Mouse (Mus musculus) limb, embryonic 13.5 days (tissue): ENCODE measurements at regions not wholly inside any gene's neighbourhood (a gene's known extent, or its start where the extent isn't known, plus 50 kb on each side); places are given as distances from the start of the nearest gene placed in this dataset.
A peak's percentile ranks its signal among the peaks of the same experiment; 100 is the strongest.

Source experiments
- ATAC-seq: fragments of 200-750 bp; cut with Nextera tagmentation; 2 replicates; pipeline ENCODE4 v1.8.0; 2017; ENCODE audit warnings: low read depth, moderate number of reproducible peaks, moderate TSS enrichment; ENCODE audit not compliant: low FRiP score
- H3K27ac ChIP-seq: fragments of 300-500 bp; sonication (generic); 2 replicates; pipeline ENCODE4 v1.5.1; 2015; ENCODE audit warnings: inconsistent platforms, mild to moderate bottlenecking, moderate library complexity
- H3K27me3 ChIP-seq: fragments of 300-500 bp; sonication (generic); 2 replicates; pipeline ENCODE4 v1.6.1; 2015; ENCODE audit warnings: mild to moderate bottlenecking, inconsistent platforms
- H3K36me3 ChIP-seq: fragments of 300-500 bp; sonication (generic); 2 replicates; pipeline ENCODE4 v1.6.1; 2015; ENCODE audit warnings: inconsistent platforms, mild to moderate bottlenecking, moderate library complexity
- H3K4me1 ChIP-seq: fragments of 300-500 bp; sonication (generic); 2 replicates; pipeline ENCODE4 v1.6.1; 2015; ENCODE audit warnings: inconsistent platforms
- H3K4me2 ChIP-seq: fragments of 300-500 bp; sonication (generic); replicated peaks from 2 replicates; pipeline ENCODE4 v1.6.1; 2015; ENCODE audit warnings: inconsistent platforms, mild to moderate bottlenecking, moderate library complexity
- H3K4me3 ChIP-seq: fragments of 300-500 bp; sonication (generic); 2 replicates; pipeline ENCODE4 v1.5.1; 2015; ENCODE audit warnings: moderate library complexity, mild to moderate bottlenecking, inconsistent platforms
- H3K9ac ChIP-seq: fragments of 300-500 bp; sonication (generic); 2 replicates; pipeline ENCODE4 v1.6.1; 2015; ENCODE audit warnings: mild to moderate bottlenecking, inconsistent platforms
- H3K9me3 ChIP-seq: fragments of 300-500 bp; sonication (generic); 2 replicates; pipeline ENCODE4 v1.6.1; 2016; ENCODE audit warnings: inconsistent platforms
- WGBS: fragments of 180-500 bp; shearing (Covaris S2); methylation state at CpG from one replicate; pipeline ENCODE4 v1.1.7; 2015; 5-methylcytosine and 5-hydroxymethylcytosine counted together

GRCm38 (mm10) chr1:83870853-83871567 lies 463.0 kb upstream of the Sphkap start:
- H3K4me2 ChIP-seq: 0 out of 2 replicates have a peak overlapping the region, but pooled peaks have one; percentile 11

GRCm38 (mm10) chr1:83869046-83869445 lies 461.0 kb upstream of the Sphkap start:
- 0 out of 2 replicates have a peak, but pooled peaks cover 3% of the 10 kb centered on the region for H3K27me3 ChIP-seq
- no peak overlapping the region for H3K4me3 ChIP-seq
- no peaks in the 10 kb centered on the region for H3K36me3 ChIP-seq
- no peak for ATAC-seq
- H3K9me3 ChIP-seq: no peaks in the 10 kb centered on the region; the same call in 1 of the 2 replicates
- peaks cover 17% of the 10 kb centered on the region for H3K4me1 ChIP-seq
- no peak overlapping the region for H3K9ac ChIP-seq
- no peak overlapping the region for H3K27ac ChIP-seq
- H3K4me2 ChIP-seq: no peak overlapping the region
- WGBS: 84% methylated on average over 2 of the region's 2 CpGs

More at GRCm38 (mm10) chr1:83870853-83871567, 463.0 kb upstream of the Sphkap start:
- Histone ChIP-seq H3K36me3 (no peaks in the 10 kb centered on the region), H3K27me3 (0 out of 2 replicates have a peak, but pooled peaks cover 3% of the 10 kb centered on the region), H3K4me3 (no peak overlapping the region), H3K27ac (no peak overlapping the region), H3K9ac (no peak overlapping the region), H3K4me1 (peaks cover 17% of the 10 kb centered on the region), H3K9me3 (no peaks in the 10 kb centered on the region; the same call in 1 of the 2 replicates)
- WGBS: 8% methylated on average over 5 of the region's 5 CpGs
- peak; percentile 92 for ATAC-seq

GRCm38 (mm10) chr1:83862541-83862940 lies 454.5 kb upstream of the Sphkap start:
- H3K4me2 ChIP-seq: no peak overlapping the region
- no peaks in the 10 kb centered on the region for H3K36me3 ChIP-seq
- no peak overlapping the region for H3K4me3 ChIP-seq
- ATAC-seq: no peak
- H3K27me3 ChIP-seq: no peaks in the 10 kb centered on the region
- no peaks in the 10 kb centered on the region for H3K4me1 ChIP-seq
- WGBS: 76% methylated on average over 1 of the region's 1 CpGs
- H3K27ac ChIP-seq: no peak overlapping the region
- no peak overlapping the region for H3K9ac ChIP-seq
- H3K9me3 ChIP-seq: no peaks in the 10 kb centered on the region

GRCm38 (mm10) chr1:83862128-83862527 lies 454.1 kb upstream of the Sphkap start:
- Histone ChIP-seq H3K9ac (no peak overlapping the region), H3K4me2 (no peak overlapping the region), H3K27me3 (no peaks in the 10 kb centered on the region), H3K4me3 (no peak overlapping the region), H3K36me3 (no peaks in the 10 kb centered on the region), H3K4me1 (no peaks in the 10 kb centered on the region), H3K27ac (no peak overlapping the region), H3K9me3 (no peaks in the 10 kb centered on the region)
- ATAC-seq: no peak
- WGBS: 53% methylated on average over 3 of the region's 3 CpGs

- ATAC-seq: no peak
- Histone ChIP-seq H3K4me3 (no peak overlapping the region), H3K4me2 (no peak overlapping the region), H3K36me3 (no peaks in the 10 kb centered on the region), H3K4me1 (no peaks in the 10 kb centered on the region), H3K27ac (no peak overlapping the region), H3K9me3 (no peaks in the 10 kb centered on the region), H3K27me3 (no peaks in the 10 kb centered on the region), H3K9ac (no peak overlapping the region)
- WGBS: 84% methylated on average over 3 of the region's 3 CpGs
These were observed 451.9 kb upstream of the Sphkap start for GRCm38 (mm10) chr1:83859732-83860424.

- no peak overlapping the region for H3K27ac ChIP-seq
- H3K4me1 ChIP-seq: no peaks in the 10 kb centered on the region
- H3K27me3 ChIP-seq: no peaks in the 10 kb centered on the region
- no peak for ATAC-seq
- no peak overlapping the region for H3K4me3 ChIP-seq
- no peaks in the 10 kb centered on the region for H3K9me3 ChIP-seq
- H3K9ac ChIP-seq: no peak overlapping the region
- no peak overlapping the region for H3K4me2 ChIP-seq
- H3K36me3 ChIP-seq: no peaks in the 10 kb centered on the region
- 73% methylated on average over 5 of the region's 5 CpGs for WGBS
These were observed 446.0 kb upstream of the Sphkap start for GRCm38 (mm10) chr1:83853996-83854395.

- Histone ChIP-seq H3K36me3 (no peaks in the 10 kb centered on the region), H3K9ac (no peak overlapping the region), H3K27me3 (no peaks in the 10 kb centered on the region), H3K4me2 (no peak overlapping the region), H3K4me3 (no peak overlapping the region), H3K27ac (no peak overlapping the region), H3K4me1 (no peaks in the 10 kb centered on the region), H3K9me3 (no peaks in the 10 kb centered on the region)
- ATAC-seq: no peak
- 78% methylated on average over 6 of the region's 6 CpGs for WGBS
These were observed 443.1 kb upstream of the Sphkap start for GRCm38 (mm10) chr1:83851081-83851480.

GRCm38 (mm10) chr1:83848414-83848813 lies 440.4 kb upstream of the Sphkap start:
- no peak for ATAC-seq
- H3K9me3 ChIP-seq: no peaks in the 10 kb centered on the region
- no peak overlapping the region for H3K4me3 ChIP-seq
- no peak overlapping the region for H3K4me2 ChIP-seq
- H3K4me1 ChIP-seq: no peaks in the 10 kb centered on the region
- no peaks in the 10 kb centered on the region for H3K27me3 ChIP-seq
- no peak overlapping the region for H3K9ac ChIP-seq
- no peak overlapping the region for H3K27ac ChIP-seq
- WGBS: 85% methylated on average over 2 of the region's 2 CpGs
- no peaks in the 10 kb centered on the region for H3K36me3 ChIP-seq

- no peak for ATAC-seq
- 60% methylated on average over 5 of the region's 5 CpGs for WGBS
- no peak overlapping the region for H3K4me2 ChIP-seq
- H3K4me3 ChIP-seq: no peak overlapping the region
- H3K36me3 ChIP-seq: no peaks in the 10 kb centered on the region
- no peaks in the 10 kb centered on the region for H3K4me1 ChIP-seq
- no peaks in the 10 kb centered on the region for H3K27me3 ChIP-seq
- H3K9ac ChIP-seq: no peak overlapping the region
- H3K9me3 ChIP-seq: no peaks in the 10 kb centered on the region
- H3K27ac ChIP-seq: no peak overlapping the region
These were observed 440.0 kb upstream of the Sphkap start for GRCm38 (mm10) chr1:83847992-83848391.

GRCm38 (mm10) chr1:83844827-83845379 lies 436.9 kb upstream of the Sphkap start:
- no peak for ATAC-seq

GRCm38 (mm10) chr1:83835965-83836364 lies 428.0 kb upstream of the Sphkap start:
- H3K4me2 ChIP-seq: no peak overlapping the region
- ATAC-seq: no peak
- no peaks in the 10 kb centered on the region for H3K27me3 ChIP-seq
- no peak overlapping the region for H3K27ac ChIP-seq
- no peak overlapping the region for H3K4me3 ChIP-seq
- WGBS: 85% methylated on average over 6 of the region's 6 CpGs
- no peaks in the 10 kb centered on the region for H3K4me1 ChIP-seq
- H3K36me3 ChIP-seq: no peaks in the 10 kb centered on the region
- no peak overlapping the region for H3K9ac ChIP-seq
- H3K9me3 ChIP-seq: no peaks in the 10 kb centered on the region

More at GRCm38 (mm10) chr1:83844827-83845379, 436.9 kb upstream of the Sphkap start:
- Histone ChIP-seq H3K36me3 (no peaks in the 10 kb centered on the region), H3K4me2 (no peak overlapping the region), H3K27me3 (no peaks in the 10 kb centered on the region), H3K4me3 (no peak overlapping the region), H3K9ac (no peak overlapping the region), H3K27ac (no peak overlapping the region), H3K9me3 (no peaks in the 10 kb centered on the region), H3K4me1 (no peaks in the 10 kb centered on the region)
- 49% methylated on average over 4 of the region's 4 CpGs for WGBS

- Histone ChIP-seq H3K4me1 (no peaks in the 10 kb centered on the region), H3K36me3 (no peaks in the 10 kb centered on the region), H3K27me3 (no peaks in the 10 kb centered on the region), H3K4me2 (no peak overlapping the region), H3K27ac (no peak overlapping the region), H3K9ac (no peak overlapping the region), H3K4me3 (no peak overlapping the region), H3K9me3 (no peaks in the 10 kb centered on the region)
- WGBS: 81% methylated on average over 3 of the region's 3 CpGs
- no peak for ATAC-seq
These were observed 424.9 kb upstream of the Sphkap start for GRCm38 (mm10) chr1:83832946-83833345.
